Mouse (Mus musculus): ENCODE measurements around the gene Gm28042.

DNA sequence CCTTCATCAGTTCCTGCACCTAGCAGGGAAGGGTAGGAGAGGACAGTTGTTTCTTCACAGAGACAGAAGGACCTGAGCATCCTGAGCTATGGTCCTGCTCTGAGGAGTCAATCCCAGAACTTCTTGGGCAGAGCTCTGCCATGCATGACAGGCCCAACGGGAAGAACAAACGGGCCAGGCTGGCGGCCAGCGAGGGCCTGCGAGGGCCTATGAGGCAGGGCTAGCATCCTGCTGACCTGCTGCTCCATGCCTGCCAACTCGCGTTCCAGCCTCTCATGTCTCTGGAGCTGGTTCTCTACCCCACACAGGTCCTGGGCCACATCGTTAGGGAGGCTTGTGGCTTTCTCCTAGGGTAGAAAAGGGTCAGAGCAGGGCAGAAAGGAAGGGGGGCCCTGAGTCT lies 35.0 kb downstream of the Gm28042 start:
- TF ChIP-seq CTCF (IDR thresholded peaks at IDR 0.05; ENCODE audit: extremely low read depth, insufficient read depth, low read length) (no peak), POLR2A (IDR thresholded peaks at IDR 0.05; ENCODE audit: extremely low read depth, insufficient read depth, low read length) (no peak)
